Mouse (Mus musculus): ENCODE measurements at regions not wholly inside any gene's neighbourhood (a gene's known extent, or its start where the extent isn't known, plus 50 kb on each side); places are given as distances from the start of the nearest gene placed in this dataset.

DNA sequence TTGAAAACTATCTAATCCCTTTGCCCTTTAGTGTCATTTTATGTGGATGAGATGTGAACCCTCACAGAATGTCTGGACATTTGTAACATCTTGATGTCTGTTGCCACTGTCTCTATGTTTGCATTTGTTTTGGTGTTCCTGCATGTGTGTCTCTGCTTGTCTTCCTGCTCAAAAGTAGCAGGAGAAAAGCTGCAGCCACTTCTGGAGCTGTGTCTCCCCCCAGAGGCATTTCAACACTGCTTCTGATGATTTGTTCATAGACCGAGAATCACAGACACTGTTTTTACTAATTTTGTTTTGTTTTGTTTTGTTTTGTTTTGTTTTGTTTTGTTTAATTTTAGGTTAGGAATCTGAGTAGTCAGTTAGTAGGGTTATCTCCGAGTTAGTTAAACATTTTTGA, 883.8 kb downstream of the Gbe1 start:
- DNase-seq (ENCODE audit: low spot score in 2 of 2): peak; percentile 30 to 49
- intact Hi-C loops (cut with DNase I): no loop called here

DNA sequence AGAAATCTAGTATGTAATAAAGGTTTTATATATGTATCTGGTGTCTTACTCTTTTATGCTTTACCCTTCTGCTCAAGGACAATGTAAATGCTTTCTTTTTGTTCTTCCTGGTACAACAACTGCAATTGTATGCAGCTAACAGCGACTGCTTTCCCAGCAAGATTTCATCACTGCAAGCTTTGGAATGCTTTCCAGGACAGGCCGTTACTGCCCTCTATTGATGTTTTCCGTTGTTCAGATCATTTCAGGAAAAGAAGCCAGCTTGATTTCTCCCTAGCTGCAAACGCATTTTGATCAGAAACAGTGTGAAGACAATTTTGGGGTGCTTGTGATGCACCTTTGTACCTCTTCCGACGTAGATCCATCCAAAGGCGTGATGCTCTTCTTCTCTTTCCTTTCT, 895.1 kb downstream of the Gbe1 start:
- intact Hi-C loops (cut with DNase I): no loop called here
- DNase-seq (ENCODE audit: low spot score in 2 of 2): peak; percentile 37 to 42

DNA sequence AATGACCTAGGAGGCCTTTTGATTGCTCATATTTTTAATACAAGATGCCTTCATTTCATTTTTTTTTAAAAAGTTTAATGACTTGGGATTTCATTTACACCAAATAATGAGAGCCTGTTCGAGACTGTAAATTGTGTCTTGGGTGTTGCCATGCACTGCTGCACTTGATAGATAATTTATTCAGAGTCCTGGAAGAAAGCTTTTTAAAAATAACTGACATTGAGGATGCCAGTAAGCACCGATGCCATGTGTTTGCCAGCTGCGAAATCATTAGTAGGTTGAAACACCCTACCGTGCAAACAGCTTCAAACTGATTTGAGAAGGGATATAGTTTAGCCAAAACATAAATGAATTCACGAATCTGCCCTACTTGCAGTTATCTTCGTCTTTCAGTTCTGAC, 910.7 kb downstream of the Gbe1 start:
- intact Hi-C loops (cut with DNase I): no loop called here
- no peak for DNase-seq (ENCODE audit: low spot score in 2 of 2)

DNA sequence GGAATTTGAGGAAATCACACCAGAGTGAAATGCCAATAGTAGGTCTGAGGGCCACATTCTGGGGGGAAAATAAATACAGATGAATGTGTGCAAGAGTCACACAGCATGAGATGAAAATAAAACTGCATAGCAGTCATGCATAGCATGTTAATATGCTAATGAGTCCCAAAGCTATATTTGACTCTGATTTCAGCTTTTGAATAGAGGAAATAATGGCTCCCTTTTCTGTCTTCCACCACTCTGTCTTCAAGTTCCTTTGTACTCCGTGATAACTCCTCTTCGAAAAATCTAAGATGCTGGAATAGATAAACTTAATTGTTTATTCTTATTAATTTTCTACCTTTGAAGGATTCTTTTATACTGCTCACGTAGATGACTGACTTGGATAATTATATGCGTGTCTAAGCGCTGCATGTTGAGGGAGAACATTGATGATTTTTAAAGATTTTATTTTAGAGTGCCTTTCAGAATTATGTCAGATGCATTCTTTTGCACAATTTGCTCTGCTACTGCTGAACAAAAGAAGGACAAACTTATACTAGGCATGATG, 916.4 kb downstream of the Gbe1 start:
- no peak for DNase-seq (ENCODE audit: low spot score in 2 of 2)
- intact Hi-C loops (cut with DNase I): no loop called here

DNA sequence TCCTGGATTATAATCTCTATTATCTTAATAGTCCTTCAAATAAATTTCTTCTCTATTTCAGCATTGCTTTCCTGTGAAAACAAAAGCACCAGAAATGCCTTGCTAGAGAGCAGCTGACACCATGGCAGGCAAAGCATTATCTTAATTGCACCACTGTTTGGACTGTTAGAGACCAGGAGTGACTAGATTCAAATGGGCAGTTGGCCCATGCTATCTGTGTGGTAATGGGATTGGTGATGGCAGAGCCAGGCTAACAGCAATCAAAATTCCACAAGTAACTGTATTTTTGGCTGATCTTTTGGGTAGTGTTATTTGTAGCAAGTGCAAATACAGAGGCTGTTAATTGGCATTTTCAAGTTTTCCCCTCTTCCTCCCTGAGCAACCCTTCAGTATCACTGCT, 929.3 kb downstream of the Gbe1 start:
- no peak for DNase-seq (ENCODE audit: low spot score in 2 of 2)
- intact Hi-C loops (cut with DNase I): no loop called here

DNA sequence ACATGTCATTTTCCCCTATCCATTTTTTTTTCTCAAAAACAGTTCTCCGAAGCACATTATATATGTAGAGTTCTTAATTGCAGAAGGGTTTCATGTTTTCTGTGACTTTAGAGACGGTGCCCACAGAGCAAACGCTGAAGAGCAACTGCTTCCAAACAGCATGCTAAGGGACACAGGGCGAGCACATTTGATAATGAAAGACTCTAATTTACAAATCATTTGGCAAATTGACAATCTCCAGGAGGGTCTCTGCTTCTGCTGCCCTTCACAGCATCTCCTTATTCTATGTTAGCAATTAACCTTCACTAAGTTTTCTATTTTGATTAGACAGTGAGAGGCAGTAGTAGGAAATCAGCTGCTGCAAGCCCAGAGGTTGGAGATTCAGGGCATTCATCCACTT, 929.7 kb downstream of the Gbe1 start:
- no peak for DNase-seq (ENCODE audit: low spot score in 2 of 2)
- intact Hi-C loops (cut with DNase I): no loop called here

DNA sequence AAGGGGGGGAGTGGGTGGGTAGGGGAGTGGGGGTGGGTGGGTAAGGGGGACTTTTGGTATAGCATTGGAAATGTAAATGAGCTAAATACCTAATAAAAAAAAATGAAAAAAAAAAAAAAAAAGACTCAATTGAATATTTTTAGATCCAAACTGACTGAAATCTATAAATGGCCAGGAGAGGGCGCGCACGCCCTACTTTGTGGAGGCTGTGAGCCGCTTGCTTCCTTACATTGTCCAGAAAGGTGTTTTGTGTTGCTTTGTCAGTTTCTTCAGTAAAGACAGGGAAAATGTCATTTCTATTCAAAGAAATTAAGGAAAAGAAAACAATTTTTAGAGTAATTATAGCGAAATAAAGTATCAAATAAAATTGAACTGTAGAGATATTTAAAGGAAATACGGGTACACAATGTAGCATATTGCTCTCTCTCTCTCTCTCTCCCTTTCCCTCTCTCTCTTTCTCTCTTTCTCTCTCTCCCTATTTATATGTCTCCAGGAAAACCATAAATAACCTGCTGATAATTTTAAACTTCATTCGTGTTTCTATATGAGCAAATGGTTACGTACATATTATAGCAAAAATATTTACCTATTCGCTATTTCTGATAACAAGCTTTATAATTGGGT, 933.9 kb downstream of the Gbe1 start:
- intact Hi-C loops (cut with DNase I): loop anchor here (1.0 kb wide), 1 partner anchor 968 kb away; no protein-coding TSS in a partner anchor
- DNase-seq (ENCODE audit: low spot score in 2 of 2): peak; percentile 80 to 91

DNA sequence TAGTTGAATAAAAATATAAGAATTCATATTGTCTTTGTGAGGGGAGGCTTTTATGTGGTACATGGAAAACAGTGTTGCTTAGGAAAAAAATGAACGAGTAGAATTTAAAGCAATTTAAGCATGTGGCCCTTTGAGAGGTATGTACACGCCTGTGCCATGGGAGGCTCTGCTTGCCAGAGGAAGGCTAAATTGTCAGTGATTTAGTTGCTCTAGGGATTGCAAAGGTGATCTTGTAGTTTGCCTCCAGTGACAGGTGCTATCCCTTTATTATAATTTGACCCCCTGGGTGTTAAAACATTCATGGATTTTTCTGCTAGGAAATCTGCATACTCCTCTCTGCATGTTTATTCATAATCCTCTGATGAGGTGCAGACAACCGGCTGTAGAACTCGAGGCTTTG, 942.0 kb downstream of the Gbe1 start:
- DNase-seq (ENCODE audit: low spot score in 2 of 2): no peak
- intact Hi-C loops (cut with DNase I): no loop called here

DNA sequence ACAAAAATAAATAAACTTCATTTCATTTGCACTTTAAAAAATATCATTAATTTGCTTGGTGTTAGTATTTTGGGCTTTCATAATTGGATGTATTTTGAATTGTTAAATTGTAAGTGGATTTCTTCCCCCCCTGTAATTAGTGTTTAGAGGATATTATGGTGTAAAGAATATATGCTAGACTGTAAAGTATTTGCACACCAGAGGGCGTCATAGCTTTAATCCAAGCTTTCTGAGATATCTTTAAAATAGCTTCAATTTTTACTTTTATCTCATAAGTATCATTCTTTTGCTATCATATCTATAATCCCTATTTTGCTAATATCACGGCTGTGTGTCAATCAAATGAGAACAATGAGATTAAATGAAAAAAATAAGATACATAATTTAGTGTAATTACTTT, 942.4 kb downstream of the Gbe1 start:
- peak; percentile 28 to 32 for DNase-seq (ENCODE audit: low spot score in 2 of 2)
- intact Hi-C loops (cut with DNase I): no loop called here

DNA sequence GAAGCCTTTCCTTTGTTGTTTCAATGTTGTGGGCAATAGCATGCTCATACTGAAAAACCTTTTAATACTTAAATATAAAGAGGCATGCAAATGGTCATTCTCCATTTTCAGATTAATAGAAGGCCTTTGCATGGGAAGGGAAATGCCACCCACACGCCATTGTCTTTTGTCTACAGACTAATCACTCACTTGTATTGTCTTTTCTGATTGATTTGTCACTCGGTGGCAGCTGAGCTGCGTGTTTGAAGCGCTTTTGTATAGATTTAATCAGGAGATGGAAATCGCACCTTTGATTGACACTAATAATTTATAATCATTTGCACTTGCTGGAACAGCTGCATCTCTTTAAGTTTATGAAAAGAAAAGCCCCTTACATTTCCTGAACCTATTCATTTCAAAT, 953.4 kb downstream of the Gbe1 start:
- no peak for DNase-seq (ENCODE audit: low spot score in 2 of 2)
- intact Hi-C loops (cut with DNase I): no loop called here

All from left cerebral cortex, postnatal 14 days (tissue).